Mouse (Mus musculus): ENCODE measurements at regions not wholly inside any gene's neighbourhood (a gene's known extent, or its start where the extent isn't known, plus 50 kb on each side); places are given as distances from the start of the nearest gene placed in this dataset.

- no peak for ATAC-seq (replicated peaks; ENCODE audit: insufficient number of reproducible peaks, insufficient read depth, low FRiP score, low read depth)
- no peak overlapping the region for H3K4me2 ChIP-seq
- no peaks in the 10 kb centered on the region for H3K36me3 ChIP-seq
- no peaks in the 10 kb centered on the region for H3K27me3 ChIP-seq
- H3K9ac ChIP-seq = peak overlapping the region; percentile 19; the same call in 1 of the 2 replicates
- peaks cover 75% of the 10 kb centered on the region for H3K4me1 ChIP-seq (replicated peaks)
- H3K9me3 ChIP-seq (replicated peaks) = no peaks in the 10 kb centered on the region
- H3K4me3 ChIP-seq = no peak overlapping the region
- 70% methylated on average over 8 of the region's 8 CpGs for WGBS
- H3K27ac ChIP-seq = peak overlapping the region; percentile 85
Measured at GRCm38 (mm10) chr12:86830247-86830585, 54.4 kb downstream of the Irf2bpl start.

GRCm38 (mm10) chr12:86829581-86830246 lies 54.9 kb downstream of the Irf2bpl start:
- peaks cover 80% of the 10 kb centered on the region for H3K4me1 ChIP-seq (replicated peaks)
- H3K27ac ChIP-seq = peak overlapping the region; percentile 85
- H3K9ac ChIP-seq = peak overlapping the region; percentile 19; the same call in 1 of the 2 replicates
- H3K27me3 ChIP-seq = no peaks in the 10 kb centered on the region
- H3K4me2 ChIP-seq = peak overlapping the region; percentile 19; the same call in 1 of the 2 replicates
- WGBS = 37% methylated on average over 16 of the region's 16 CpGs
- no peaks in the 10 kb centered on the region for H3K36me3 ChIP-seq
- H3K4me3 ChIP-seq = no peak overlapping the region
- ATAC-seq (replicated peaks; ENCODE audit: insufficient number of reproducible peaks, insufficient read depth, low FRiP score, low read depth) = no peak
- no peaks in the 10 kb centered on the region for H3K9me3 ChIP-seq (replicated peaks)

GRCm38 (mm10) chr12:86827241-86827606 lies 57.4 kb downstream of the Irf2bpl start:
- Histone ChIP-seq H3K9ac (no peak overlapping the region), H3K4me1 (replicated peaks) (peaks cover 78% of the 10 kb centered on the region), H3K9me3 (replicated peaks) (no peaks in the 10 kb centered on the region), H3K27me3 (no peaks in the 10 kb centered on the region), H3K4me3 (no peak overlapping the region), H3K27ac (peak overlapping the region; percentile 99), H3K36me3 (no peaks in the 10 kb centered on the region), H3K4me2 (no peak overlapping the region)
- no peak for ATAC-seq (replicated peaks; ENCODE audit: insufficient number of reproducible peaks, insufficient read depth, low FRiP score, low read depth)
- 85% methylated on average over 2 of the region's 2 CpGs for WGBS

GRCm38 (mm10) chr12:86826420-86827240 lies 58.0 kb downstream of the Irf2bpl start:
- peaks cover 72% of the 10 kb centered on the region for H3K4me1 ChIP-seq (replicated peaks)
- ATAC-seq (replicated peaks; ENCODE audit: insufficient number of reproducible peaks, insufficient read depth, low FRiP score, low read depth) = no peak
- H3K4me2 ChIP-seq = no peak overlapping the region
- WGBS = 43% methylated on average over 13 of the region's 13 CpGs
- no peaks in the 10 kb centered on the region for H3K9me3 ChIP-seq (replicated peaks)
- peak overlapping the region; percentile 99 for H3K27ac ChIP-seq
- no peak overlapping the region for H3K9ac ChIP-seq
- H3K4me3 ChIP-seq = no peak overlapping the region
- H3K27me3 ChIP-seq = no peaks in the 10 kb centered on the region
- no peaks in the 10 kb centered on the region for H3K36me3 ChIP-seq

- Histone ChIP-seq H3K27me3 (no peaks in the 10 kb centered on the region), H3K4me3 (no peak overlapping the region), H3K9ac (no peak overlapping the region), H3K4me1 (replicated peaks) (peaks cover 65% of the 10 kb centered on the region), H3K27ac (peak overlapping the region; percentile 99), H3K36me3 (no peaks in the 10 kb centered on the region), H3K4me2 (no peak overlapping the region; the same call in 1 of the 2 replicates), H3K9me3 (replicated peaks) (no peaks in the 10 kb centered on the region)
- 52% methylated on average over 6 of the region's 6 CpGs for WGBS
- ATAC-seq (replicated peaks; ENCODE audit: insufficient number of reproducible peaks, insufficient read depth, low FRiP score, low read depth) = no peak
Measured at GRCm38 (mm10) chr12:86825584-86826419, 58.8 kb downstream of the Irf2bpl start.

GRCm38 (mm10) chr12:86824860-86825583 lies 59.6 kb downstream of the Irf2bpl start:
- 3% methylated on average over 14 of the region's 14 CpGs for WGBS

GRCm38 (mm10) chr12:86823855-86824589 lies 60.6 kb downstream of the Irf2bpl start:
- Histone ChIP-seq H3K4me1 (replicated peaks) (peaks cover 58% of the 10 kb centered on the region), H3K9me3 (replicated peaks) (no peaks in the 10 kb centered on the region), H3K27ac (peak overlapping the region; percentile 99), H3K4me2 (peak overlapping the region; percentile 64), H3K9ac (peak overlapping the region; percentile 58), H3K4me3 (peak overlapping the region; percentile 36), H3K27me3 (no peaks in the 10 kb centered on the region), H3K36me3 (no peaks in the 10 kb centered on the region)
- under 1% methylated on average over 29 of the region's 29 CpGs for WGBS
- peak; percentile 81 for ATAC-seq (replicated peaks; ENCODE audit: insufficient number of reproducible peaks, insufficient read depth, low FRiP score, low read depth)

More at GRCm38 (mm10) chr12:86824860-86825583, 59.6 kb downstream of the Irf2bpl start:
- Histone ChIP-seq H3K4me2 (peak overlapping the region; percentile 64), H3K4me3 (peak overlapping the region; percentile 36; the same call in 1 of the 2 replicates), H3K9me3 (replicated peaks) (no peaks in the 10 kb centered on the region), H3K4me1 (replicated peaks) (peaks cover 60% of the 10 kb centered on the region), H3K27me3 (no peaks in the 10 kb centered on the region), H3K36me3 (no peaks in the 10 kb centered on the region), H3K27ac (peak overlapping the region; percentile 99), H3K9ac (no peak overlapping the region)
- peak; percentile 77 for ATAC-seq (replicated peaks; ENCODE audit: insufficient number of reproducible peaks, insufficient read depth, low FRiP score, low read depth)

GRCm38 (mm10) chr12:86823488-86823854 lies 61.1 kb downstream of the Irf2bpl start:
- WGBS = 64% methylated on average over 4 of the region's 4 CpGs
- H3K4me3 ChIP-seq = peak overlapping the region; percentile 36
- peak overlapping the region; percentile 58 for H3K9ac ChIP-seq
- no peaks in the 10 kb centered on the region for H3K36me3 ChIP-seq
- no peak for ATAC-seq (replicated peaks; ENCODE audit: insufficient number of reproducible peaks, insufficient read depth, low FRiP score, low read depth)
- no peaks in the 10 kb centered on the region for H3K9me3 ChIP-seq (replicated peaks)
- peak overlapping the region; percentile 99 for H3K27ac ChIP-seq
- peak overlapping the region; percentile 64 for H3K4me2 ChIP-seq
- H3K4me1 ChIP-seq (replicated peaks) = peaks cover 63% of the 10 kb centered on the region
- no peaks in the 10 kb centered on the region for H3K27me3 ChIP-seq

- Histone ChIP-seq H3K27me3 (no peaks in the 10 kb centered on the region), H3K4me3 (no peak overlapping the region), H3K9me3 (replicated peaks) (no peaks in the 10 kb centered on the region), H3K4me2 (no peak overlapping the region), H3K4me1 (replicated peaks) (peaks cover 71% of the 10 kb centered on the region), H3K36me3 (no peaks in the 10 kb centered on the region), H3K9ac (no peak overlapping the region), H3K27ac (no peak overlapping the region)
- 78% methylated on average over 6 of the region's 6 CpGs for WGBS
- no peak for ATAC-seq (replicated peaks; ENCODE audit: insufficient number of reproducible peaks, insufficient read depth, low FRiP score, low read depth)
Measured at GRCm38 (mm10) chr12:86821183-86821582, 63.4 kb downstream of the Irf2bpl start.

GRCm38 (mm10) chr12:86819568-86819967 lies 65.0 kb downstream of the Irf2bpl start:
- H3K4me3 ChIP-seq = no peak overlapping the region
- H3K4me2 ChIP-seq = no peak overlapping the region
- H3K4me1 ChIP-seq (replicated peaks) = peaks cover 67% of the 10 kb centered on the region
- no peaks in the 10 kb centered on the region for H3K27me3 ChIP-seq
- H3K9me3 ChIP-seq (replicated peaks) = no peaks in the 10 kb centered on the region
- H3K36me3 ChIP-seq = no peaks in the 10 kb centered on the region
- WGBS = 89% methylated on average over 6 of the region's 6 CpGs
- ATAC-seq (replicated peaks; ENCODE audit: insufficient number of reproducible peaks, insufficient read depth, low FRiP score, low read depth) = no peak
- peak overlapping the region; percentile 97 for H3K27ac ChIP-seq
- H3K9ac ChIP-seq = no peak overlapping the region

All from heart, embryonic 15.5 days (tissue).